Comparison of ENCODE assay signal across 16 mouse cellular contexts in genomic region chr3:97960783-97961594, GRCm38 (mm10). TPM values are rescaled to one million over a fixed set of nuclear protein-coding genes. Genes with fewer than 3 reads are reported as not detected.
DNase-seq lines count a peak whose midpoint lies in the region; ATAC-seq and TF ChIP-seq lines count a peak whose summit lies in the region.
"Had no signal": no experiment of that assay in that cellular context is flagged by ENCODE, and none has a peak within 500 bp of the region (broad histone marks: within the 10 kb centered on the region; RNA-seq: fewer than 3 reads in every experiment).

No protein-coding gene starts in this region.

- DNase-seq in forebrain, embryonic 11.5 days (ENCODE audit: low spot score), result no peak
- DNase-seq in CH12.LX (ENCODE audit: extremely low read depth), result no peak
- DNase-seq in limb, embryonic 14.5 days (ENCODE audit: low spot score), result no peak
- DNase-seq in embryo, embryonic 10 days (ENCODE audit: low spot score), result no peak
- DNase-seq in spleen, postnatal 4 days (ENCODE audit: low spot score in 2 of 2), result no peak
- DNase-seq in retina, embryonic 14.5 days (ENCODE audit: low spot score), result no peak
- DNase-seq: cerebellum, adult 9-10 months; kidney, postnatal 25 days; lung, adult 2 months; thymus, postnatal 4 days had no signal

- WGBS in forebrain, embryonic 12.5 days, result 57% methylated on average over 14 of the region's 14 CpGs
- WGBS in forebrain, embryonic 11.5 days, result 58% methylated on average over 14 of the region's 14 CpGs
- WGBS in embryonic facial prominence, embryonic 15.5 days, result 58% methylated on average over 14 of the region's 14 CpGs
- WGBS in limb, embryonic 14.5 days, result 54% methylated on average over 14 of the region's 14 CpGs

- no peak overlapping the region for H3K4me3 ChIP-seq in forebrain, embryonic 12.5 days (replicated peaks)
- no peak overlapping the region for H3K4me3 ChIP-seq in forebrain, embryonic 11.5 days (ENCODE audit: low read depth, low read length)
- no peak overlapping the region for H3K4me3 ChIP-seq in CH12.LX (replicated peaks in 1 of 3; ENCODE audit: low read depth in 2 of 3, low read length in 2 of 3, poor library complexity in 1 of 3)
- H3K4me3 ChIP-seq in embryonic facial prominence, embryonic 15.5 days (replicated peaks), result no peak overlapping the region
- H3K4me3 ChIP-seq in limb, embryonic 14.5 days (replicated peaks; ENCODE audit: low read length), result no peak overlapping the region
- H3K4me3 ChIP-seq: limb, embryonic 15.5 days; neural tube, embryonic 12.5 days had no signal

- no peak for TF ChIP-seq EP300 in CH12.LX (IDR thresholded peaks at IDR 0.05; ENCODE audit: low read length)

- dilution Hi-C loops in CH12.LX (cut with MboI; ENCODE audit: extremely low pct_ligation_motif_present, extremely low pct_unique_long_range_greater_than_20kb, low sequenced_read_pairs), result no loop called here

- no peak overlapping the region for H3K27ac ChIP-seq in forebrain, embryonic 12.5 days
- H3K27ac ChIP-seq in forebrain, embryonic 11.5 days (ENCODE audit: low read depth, low read length), result no peak overlapping the region
- H3K27ac ChIP-seq in CH12.LX (ENCODE audit: insufficient read depth, low read depth), result no peak overlapping the region
- 0 out of 2 replicates have a peak overlapping the region, but pooled peaks have one; percentile 25 for H3K27ac ChIP-seq in embryonic facial prominence, embryonic 15.5 days (replicated peaks)
- H3K27ac ChIP-seq in limb, embryonic 14.5 days (replicated peaks; ENCODE audit: low read depth, low read length), result no peak overlapping the region
- H3K27ac ChIP-seq: limb, embryonic 15.5 days; neural tube, embryonic 12.5 days; stomach, postnatal 0 days had no signal

- no peak for TF ChIP-seq POLR2A in CH12.LX (IDR thresholded peaks at IDR 0.05; ENCODE audit: low read depth, low read length)
- TF ChIP-seq POLR2A in limb, embryonic 14.5 days (IDR thresholded peaks at IDR 0.05; ENCODE audit: borderline replicate concordance, extremely low read depth, insufficient read depth, insufficient read length), result no peak

- in situ Hi-C loops in CH12.LX (cut with MboI; ENCODE audit: low pct_ligation_motif_present, low pct_unique_long_range_greater_than_20kb, low sequenced_read_pairs), result loop anchor here (10.0 kb wide), 1 partner anchor 54 kb away; the partner anchor contains the start of gene Notch2

- no peak overlapping the region for H3K4me2 ChIP-seq in forebrain, embryonic 12.5 days
- H3K4me2 ChIP-seq in forebrain, embryonic 11.5 days (ENCODE audit: low read depth, low read length, severe bottlenecking), result no peak overlapping the region
- H3K4me2 ChIP-seq in CH12.LX (ENCODE audit: insufficient read depth, low read depth, poor library complexity, severe bottlenecking), result no peak overlapping the region
- no peak overlapping the region for H3K4me2 ChIP-seq in embryonic facial prominence, embryonic 15.5 days (replicated peaks)
- no peak overlapping the region for H3K4me2 ChIP-seq in limb, embryonic 14.5 days (replicated peaks; ENCODE audit: low read depth, low read length, severe bottlenecking)
- H3K4me2 ChIP-seq: limb, embryonic 15.5 days; neural tube, embryonic 12.5 days had no signal

- TF ChIP-seq CTCF in CH12.LX (conservative IDR thresholded peaks at IDR 0.05 in 1 of 2, IDR thresholded peaks at IDR 0.05 in 1 of 2; ENCODE audit: low read depth in 2 of 2, low read length in 2 of 2), result no peak

- H3K9ac ChIP-seq in forebrain, embryonic 12.5 days, result no peak overlapping the region
- no peak overlapping the region for H3K9ac ChIP-seq in forebrain, embryonic 11.5 days (ENCODE audit: low read length)
- no peak overlapping the region for H3K9ac ChIP-seq in CH12.LX (ENCODE audit: insufficient read depth, low read depth)
- H3K9ac ChIP-seq in embryonic facial prominence, embryonic 15.5 days, result no peak overlapping the region
- no peak overlapping the region for H3K9ac ChIP-seq in limb, embryonic 14.5 days (ENCODE audit: low read depth, low read length, severe bottlenecking)
- H3K9ac ChIP-seq: limb, embryonic 15.5 days; neural tube, embryonic 12.5 days had no signal

- TF ChIP-seq RAD21 in CH12.LX (IDR thresholded peaks at IDR 0.05; ENCODE audit: low read depth, low read length), result no peak

- H3K27me3 ChIP-seq in forebrain, embryonic 12.5 days, result no peaks in the 10 kb centered on the region
- H3K27me3 ChIP-seq in forebrain, embryonic 11.5 days (ENCODE audit: control insufficient read depth, insufficient read depth, low read length), result no peaks in the 10 kb centered on the region
- H3K27me3 ChIP-seq in CH12.LX (replicated peaks), result peaks cover 2% of the 10 kb centered on the region
- H3K27me3 ChIP-seq in embryonic facial prominence, embryonic 15.5 days, result no peaks in the 10 kb centered on the region
- no peaks in the 10 kb centered on the region for H3K27me3 ChIP-seq in limb, embryonic 14.5 days (ENCODE audit: control insufficient read depth, insufficient read depth, low read length)
- H3K27me3 ChIP-seq: limb, embryonic 15.5 days; neural tube, embryonic 12.5 days had no signal

- H3K36me3 ChIP-seq in forebrain, embryonic 12.5 days (replicated peaks), result no peaks in the 10 kb centered on the region
- H3K36me3 ChIP-seq in forebrain, embryonic 11.5 days (ENCODE audit: control insufficient read depth, insufficient read depth, low read length), result no peaks in the 10 kb centered on the region
- no peaks in the 10 kb centered on the region for H3K36me3 ChIP-seq in CH12.LX (replicated peaks in 1 of 2; ENCODE audit: control insufficient read depth in 1 of 2, insufficient read depth in 1 of 2, low read length in 1 of 2)
- no peaks in the 10 kb centered on the region for H3K36me3 ChIP-seq in embryonic facial prominence, embryonic 15.5 days
- no peaks in the 10 kb centered on the region for H3K36me3 ChIP-seq in limb, embryonic 14.5 days (ENCODE audit: control insufficient read depth, insufficient read depth, low read length)
- H3K36me3 ChIP-seq: limb, embryonic 15.5 days; neural tube, embryonic 12.5 days had no signal

- no peaks in the 10 kb centered on the region for H3K79me2 ChIP-seq in CH12.LX (replicated peaks; ENCODE audit: control insufficient read depth, extremely low read depth, insufficient read depth, poor library complexity, severe bottlenecking)

- H3K9me3 ChIP-seq in forebrain, embryonic 12.5 days, result no peaks in the 10 kb centered on the region
- no peaks in the 10 kb centered on the region for H3K9me3 ChIP-seq in forebrain, embryonic 11.5 days (ENCODE audit: control insufficient read depth, low read length)
- H3K9me3 ChIP-seq in CH12.LX (replicated peaks; ENCODE audit: low read length), result no peaks in the 10 kb centered on the region
- no peaks in the 10 kb centered on the region for H3K9me3 ChIP-seq in embryonic facial prominence, embryonic 15.5 days (replicated peaks)
- no peaks in the 10 kb centered on the region for H3K9me3 ChIP-seq in limb, embryonic 14.5 days (ENCODE audit: control insufficient read depth, low read length)
- H3K9me3 ChIP-seq: limb, embryonic 15.5 days; neural tube, embryonic 12.5 days had no signal

- ATAC-seq in forebrain, embryonic 12.5 days (ENCODE audit: low FRiP score), result 0 out of 2 replicates have a peak, but pooled peaks have one; percentile 30
- no peak for ATAC-seq in forebrain, embryonic 11.5 days (replicated peaks; ENCODE audit: low FRiP score)
- ATAC-seq in embryonic facial prominence, embryonic 15.5 days (ENCODE audit: insufficient number of reproducible peaks, low FRiP score, low TSS enrichment, low read depth), result no peak
- 0 out of 2 replicates have a peak, but pooled peaks have one; percentile 21 for ATAC-seq in limb, embryonic 14.5 days (ENCODE audit: low FRiP score, low read depth)
- ATAC-seq: intestine, embryonic 16.5 days had no signal

- H3K4me1 ChIP-seq in forebrain, embryonic 12.5 days, result peaks cover 9% of the 10 kb centered on the region
- H3K4me1 ChIP-seq in forebrain, embryonic 11.5 days (replicated peaks; ENCODE audit: control insufficient read depth, insufficient read depth, low read length), result no peaks in the 10 kb centered on the region
- peaks cover 12 to 69% of the 10 kb centered on the region in 2 experiments for H3K4me1 ChIP-seq in CH12.LX (ENCODE audit: control insufficient read depth in 1 of 2, insufficient read depth in 2 of 2)
- peaks cover 17% of the 10 kb centered on the region for H3K4me1 ChIP-seq in embryonic facial prominence, embryonic 15.5 days
- peaks cover 31% of the 10 kb centered on the region for H3K4me1 ChIP-seq in limb, embryonic 14.5 days (ENCODE audit: control insufficient read depth, insufficient read depth, low read length)

TF ChIP-seq in CH12.LX, 34 proteins besides CTCF, POLR2A, EP300 and RAD21:
- TF ChIP-seq BHLHE40 (IDR thresholded peaks at IDR 0.05; ENCODE audit: low read depth, low read length), result peak; percentile 27; the same call in 1 of the 2 replicates
- no peak for TF ChIP-seq MAFK (IDR thresholded peaks at IDR 0.05; ENCODE audit: insufficient replicate concordance, low read length)

RNA-seq across cellular contexts. Expression of gene Notch2, which starts 52.3 kb away (rescaled TPM):
- polyA plus RNA-seq in forebrain, embryonic 12.5 days (2016; fragmentation: Nextera tagmentation; extraction: Ambion mirVana), result 27.6 and 29.0 TPM in 2 replicates
- 27.6 TPM in 2 replicates for polyA plus RNA-seq in forebrain, embryonic 11.5 days (2014; fragmentation: Nextera tagmentation; extraction: Ambion mirVana)
- 9.5 and 11.3 TPM in 2 replicates for total RNA-seq in CH12.LX (2012; rRNA removed)
- 2.8 and 3.3 TPM in 2 replicates for total RNA-seq in CH12.LX (2014; rRNA removed)
- polyA plus RNA-seq in CH12.LX (2012; ENCODE audit: insufficient read length, low read depth), result 8.6 and 11.1 TPM in 2 replicates
- 30.6 and 31.8 TPM in 2 replicates for polyA plus RNA-seq in embryonic facial prominence, embryonic 15.5 days (2015; fragmentation: Nextera tagmentation; extraction: Ambion mirVana)
- 38.7 and 49.0 TPM in 2 replicates for polyA plus RNA-seq in limb, embryonic 14.5 days (2012; rRNA removed)
- 48.5 and 54.2 TPM in 2 replicates for polyA plus RNA-seq in limb, embryonic 14.5 days (2014; fragmentation: Nextera tagmentation; extraction: Ambion mirVana)

RNA-seq across cellular contexts. Expression of gene Sec22b, which starts 60.0 kb away (rescaled TPM):
- 104 and 107 TPM in 2 replicates for polyA plus RNA-seq in forebrain, embryonic 12.5 days (2016; fragmentation: Nextera tagmentation; extraction: Ambion mirVana)
- polyA plus RNA-seq in forebrain, embryonic 11.5 days (2014; fragmentation: Nextera tagmentation; extraction: Ambion mirVana), result 121 and 122 TPM in 2 replicates
- total RNA-seq in CH12.LX (2012; rRNA removed) (42.6 and 51.4 TPM in 2 replicates), CH12.LX (2014; rRNA removed) (77.7 and 82.4 TPM in 2 replicates)
- 82.8 and 85.2 TPM in 2 replicates for polyA plus RNA-seq in CH12.LX (2012; ENCODE audit: insufficient read length, low read depth)
- 163 and 173 TPM in 2 replicates for polyA plus RNA-seq in embryonic facial prominence, embryonic 15.5 days (2015; fragmentation: Nextera tagmentation; extraction: Ambion mirVana)
- 82.4 and 110 TPM in 2 replicates for polyA plus RNA-seq in limb, embryonic 14.5 days (2012; rRNA removed)
- 182 and 194 TPM in 2 replicates for polyA plus RNA-seq in limb, embryonic 14.5 days (2014; fragmentation: Nextera tagmentation; extraction: Ambion mirVana)

Comparison
In these comparisons a context has a peak if more than half of its experiments do, and no peak if none do; other contexts are left out.
1. ATAC-seq: peak in forebrain, embryonic 12.5 days (single experiment) and limb, embryonic 14.5 days (single experiment); none in forebrain, embryonic 11.5 days (single experiment) and embryonic facial prominence, embryonic 15.5 days (single experiment).